Mouse (Mus musculus) gastrocnemius, adult 8-10 months (tissue): ENCODE measurements at regions not wholly inside any gene's neighbourhood (a gene's known extent, or its start where the extent isn't known, plus 50 kb on each side); places are given as distances from the start of the nearest gene placed in this dataset.

Experiments used
- DNase-seq, 2 experiments: peaks; one replicate each; pipeline ENCODE4 v3.0.0; 2022; ENCODE audit warnings: low spot score in 2 of 2

DNA sequence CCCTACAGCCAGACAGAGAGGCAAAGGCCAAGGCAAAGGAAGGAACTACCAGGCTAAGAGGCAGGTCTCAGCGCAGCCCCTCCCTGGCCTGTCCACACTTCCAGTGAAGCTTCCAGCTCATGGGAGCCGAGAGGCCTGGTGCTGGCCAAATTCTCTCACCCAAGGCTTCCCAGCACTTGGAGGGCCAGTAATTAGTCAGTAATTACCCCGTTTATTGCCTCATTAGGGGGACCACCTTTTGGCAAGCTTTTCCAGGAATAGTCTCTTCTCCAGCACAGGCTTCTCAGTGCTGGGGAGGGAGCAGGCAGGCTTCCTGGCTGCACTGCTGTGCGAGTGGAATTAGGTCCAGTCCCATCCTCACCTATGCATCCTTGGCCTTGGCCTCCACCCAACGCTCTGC is 252.8 kb upstream of the Nxpe4 start:
- no peak for DNase-seq

DNA sequence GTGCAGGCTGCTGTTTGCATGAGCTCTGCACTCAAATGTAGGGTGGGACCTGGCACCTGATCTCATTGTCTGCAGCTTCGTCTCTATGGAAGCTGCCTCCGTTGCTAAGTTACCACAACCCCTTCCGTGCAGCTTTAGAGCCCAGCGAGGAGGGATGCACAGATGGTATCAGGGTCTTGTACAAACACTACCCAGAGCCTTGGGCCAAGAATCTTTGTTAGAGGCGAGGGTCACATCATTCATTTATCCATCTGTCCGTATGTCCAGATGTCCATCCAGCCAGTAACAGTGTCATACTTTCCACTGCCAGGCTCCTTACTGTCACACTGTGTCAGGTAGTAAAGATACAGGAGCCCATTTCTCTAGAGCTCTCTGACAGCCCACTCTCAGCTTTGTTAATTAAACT is 251.3 kb upstream of the Nxpe4 start:
- DNase-seq: no peak

DNA sequence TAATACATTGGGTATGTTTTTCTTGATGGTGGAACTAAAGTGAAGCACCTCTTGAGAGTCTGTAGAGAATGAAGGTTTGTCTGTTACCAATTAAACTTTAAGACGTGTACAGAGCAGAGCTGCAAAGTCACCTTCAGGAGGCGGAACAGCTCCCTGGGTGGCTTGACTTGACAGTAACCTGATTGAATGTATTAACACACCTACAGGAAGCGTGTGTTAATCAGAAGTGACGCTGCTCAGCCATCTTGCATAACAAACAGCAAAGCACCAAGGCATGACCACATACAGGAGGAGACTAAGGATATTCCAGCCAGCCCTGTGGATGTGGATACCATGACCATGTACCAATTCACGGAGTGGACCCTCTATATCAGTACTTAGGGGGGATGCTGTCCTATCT is 249.0 kb upstream of the Nxpe4 start:
- DNase-seq: no peak

DNA sequence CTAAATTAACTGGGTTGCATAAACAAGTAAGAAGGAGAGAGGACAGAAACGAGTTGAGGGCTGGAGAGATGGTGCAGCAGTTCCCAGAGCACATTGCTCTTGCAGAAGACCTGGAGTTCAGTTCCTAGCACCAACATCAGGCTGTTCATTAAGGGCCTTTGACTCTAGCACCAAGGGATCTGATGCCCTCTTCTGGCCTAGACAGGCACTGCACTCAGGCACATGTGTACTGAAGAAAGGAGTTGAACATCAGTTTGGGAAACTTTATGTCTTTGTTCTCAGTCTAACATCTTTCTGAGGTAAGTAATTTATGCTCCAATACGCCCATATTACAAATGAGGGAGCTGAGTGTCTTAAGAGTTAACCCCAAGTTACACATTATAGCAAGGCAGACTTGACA is 226.5 kb upstream of the Nxpe4 start:
- DNase-seq: no peak

DNA sequence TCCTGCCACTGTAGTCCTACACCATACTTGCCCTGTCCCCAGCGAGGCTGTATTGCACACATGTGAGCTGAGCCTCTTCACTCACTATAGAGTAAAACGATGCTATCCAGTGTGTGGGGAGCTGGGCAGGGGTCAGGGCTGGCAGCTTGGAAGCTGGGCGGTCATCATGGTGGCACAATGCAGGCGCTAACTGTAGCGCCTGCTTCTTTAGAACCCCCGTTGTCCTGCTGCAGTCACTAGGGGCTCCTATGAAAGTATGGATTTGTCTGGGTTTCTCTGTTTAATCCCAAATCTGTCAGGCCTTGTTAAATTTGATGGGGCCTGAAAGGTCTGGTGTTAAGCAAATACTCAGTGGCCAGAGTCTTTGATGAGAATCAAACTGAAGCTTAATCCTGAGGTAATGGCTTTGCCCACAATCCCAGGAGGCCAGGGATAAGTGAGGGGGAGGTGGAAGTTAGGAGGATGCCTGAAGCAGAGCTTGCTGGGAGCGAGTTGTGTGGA is 225.8 kb upstream of the Nxpe4 start:
- no peak for DNase-seq

DNA sequence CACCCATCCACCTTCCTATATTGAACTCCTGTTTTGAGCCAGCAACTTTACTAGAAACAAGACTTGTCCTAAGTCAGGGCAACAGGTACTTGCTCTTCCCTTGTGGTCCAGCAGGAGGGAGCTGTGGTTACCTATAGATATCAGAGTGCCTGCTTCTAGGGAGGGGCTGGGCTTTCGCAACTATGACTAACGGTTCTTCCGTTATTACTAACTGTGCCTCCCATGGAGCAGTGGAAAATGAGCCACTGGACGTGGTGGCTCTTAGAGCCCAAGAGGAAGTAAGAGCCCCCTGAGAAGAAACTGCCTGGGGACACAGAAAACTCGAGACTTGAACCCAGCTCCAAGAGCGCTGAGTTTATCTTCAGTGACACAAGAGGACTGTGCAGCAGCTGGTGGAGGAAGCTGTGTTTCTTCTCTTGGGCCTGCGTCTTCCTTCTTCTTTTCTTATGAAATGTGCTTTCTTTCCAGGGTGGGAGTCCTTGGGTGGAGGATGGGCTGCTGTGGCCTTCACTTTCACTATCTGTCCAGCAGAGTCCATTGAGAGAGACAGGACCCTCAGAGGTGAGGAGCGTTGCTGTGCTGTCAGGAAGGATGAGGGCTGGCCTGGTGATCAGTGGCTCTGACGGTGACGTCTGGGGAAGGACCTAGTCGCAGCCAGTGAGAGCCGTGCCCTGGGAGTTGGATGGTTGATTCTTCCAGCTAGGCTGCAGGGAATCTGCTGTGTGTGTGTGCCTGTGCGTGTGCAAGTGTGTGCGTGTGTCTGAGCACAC is 222.7 kb upstream of the Nxpe4 start:
- DNase-seq: no peak

DNA sequence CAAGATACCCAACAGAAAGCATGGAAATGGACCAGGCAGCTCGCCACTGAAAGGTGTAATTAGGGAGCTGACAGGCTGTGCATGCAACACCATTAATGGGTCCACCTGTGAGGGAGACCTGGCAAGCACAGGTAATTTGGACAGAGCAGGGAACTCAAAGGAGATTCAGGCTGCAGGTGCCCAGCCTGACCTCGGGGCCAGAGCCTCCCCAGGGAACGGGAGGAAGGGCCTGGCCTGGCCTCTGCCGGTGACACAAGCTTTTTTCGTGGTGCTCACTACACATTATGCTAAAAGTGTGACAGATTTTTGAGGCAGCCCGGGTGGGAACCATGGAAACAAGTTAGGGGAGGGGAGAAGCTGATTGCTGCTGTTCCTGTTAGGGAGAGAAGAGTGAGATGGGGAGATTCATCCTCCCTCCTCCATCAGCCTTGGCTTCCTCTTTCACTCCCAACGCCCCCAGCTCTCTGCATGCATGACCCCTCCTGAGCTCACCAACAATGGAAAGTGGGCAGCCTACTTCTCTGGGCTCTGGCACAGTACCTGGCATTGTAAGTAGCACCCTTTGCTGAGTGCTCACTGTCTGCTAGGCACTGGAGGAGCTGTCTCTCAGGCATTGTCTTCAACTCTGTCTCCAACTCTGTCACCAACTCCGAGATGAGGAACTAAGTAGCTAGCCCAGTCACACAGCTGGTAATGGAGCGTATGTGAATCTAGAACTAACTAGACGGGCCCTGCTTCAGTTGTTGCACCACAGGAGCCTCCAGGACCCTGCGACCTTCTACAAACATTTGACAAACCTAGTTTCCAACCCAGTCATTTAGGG is 218.9 kb upstream of the Nxpe4 start:
- DNase-seq: no peak

DNA sequence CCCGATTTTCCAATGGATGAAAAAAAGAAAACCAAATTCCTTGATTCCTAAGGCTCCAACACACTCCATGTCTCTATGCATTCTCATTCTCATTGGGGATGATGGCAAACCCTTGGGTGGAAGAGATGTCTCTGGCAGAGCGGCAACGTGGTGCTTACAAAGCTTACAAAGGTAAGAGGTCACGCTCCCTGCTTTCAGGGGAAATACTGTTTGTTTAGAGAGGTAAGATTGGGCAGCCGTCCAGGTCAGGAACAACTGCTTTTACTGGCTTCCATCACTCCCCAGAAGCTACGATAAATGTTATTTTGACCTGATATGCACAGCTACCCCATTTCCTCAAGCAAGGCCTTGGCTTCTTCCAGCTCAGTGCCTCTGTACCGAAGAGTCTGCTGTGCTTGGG is 215.6 kb upstream of the Nxpe4 start:
- no peak for DNase-seq

DNA sequence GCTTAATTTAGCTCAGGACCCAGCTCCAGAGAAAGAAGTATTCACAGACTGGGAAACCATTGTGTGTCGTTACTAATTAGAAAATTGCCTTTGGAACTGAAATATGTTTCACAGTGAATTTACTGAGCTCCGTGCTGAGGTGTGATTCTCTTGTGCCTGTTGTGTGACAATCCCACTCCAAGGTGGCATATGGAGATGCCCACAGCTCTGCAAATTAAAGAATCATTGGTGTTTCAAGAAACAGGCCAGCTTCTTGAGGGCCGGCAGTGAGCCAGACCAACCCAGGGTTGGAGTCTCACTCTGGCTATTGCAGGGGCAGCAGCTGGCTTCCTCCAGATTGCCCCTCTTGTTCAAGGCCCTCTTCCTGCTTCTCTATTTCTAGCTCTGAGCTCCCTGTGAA is 203.9 kb upstream of the Nxpe4 start:
- DNase-seq: no peak

DNA sequence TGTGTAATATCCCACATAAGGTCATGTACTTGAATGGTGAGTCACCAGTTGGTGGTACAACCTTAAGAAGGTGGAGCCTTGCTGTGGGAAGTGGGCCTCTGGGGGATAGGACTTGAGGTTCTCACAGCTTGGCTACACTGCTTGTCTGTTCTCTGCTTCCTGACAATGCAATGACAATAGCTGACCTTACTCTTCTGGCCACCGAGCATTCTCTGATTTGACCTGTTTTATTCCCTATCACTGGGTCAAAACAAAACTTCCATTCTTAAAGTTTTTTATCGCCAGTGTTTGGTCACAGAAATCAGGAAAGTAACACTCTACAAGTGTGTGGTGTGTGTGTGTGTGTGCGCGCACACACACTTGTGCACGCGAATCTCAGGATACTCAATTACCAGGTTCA is 203.0 kb upstream of the Nxpe4 start:
- DNase-seq: no peak

DNA sequence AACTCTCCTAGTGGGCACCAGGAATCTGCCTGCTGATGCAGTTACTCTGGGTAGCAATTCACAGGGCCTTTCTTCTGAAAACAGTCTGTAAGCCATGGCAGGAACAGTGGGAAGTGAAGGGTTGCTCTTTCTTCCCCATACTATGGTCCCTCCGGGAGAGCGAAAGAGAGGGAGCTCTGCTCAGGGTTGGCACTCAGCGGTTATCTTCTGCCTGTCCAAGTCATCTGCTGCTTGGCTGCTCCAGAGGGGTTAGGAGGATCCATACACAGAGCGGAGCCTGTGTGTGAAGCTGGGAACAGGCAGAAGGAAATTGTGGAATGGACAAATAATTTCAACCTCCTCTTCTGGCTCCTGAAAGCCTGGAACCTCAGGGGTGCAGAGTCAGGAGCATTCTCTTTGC is 200.6 kb upstream of the Nxpe4 start:
- no peak for DNase-seq

DNA sequence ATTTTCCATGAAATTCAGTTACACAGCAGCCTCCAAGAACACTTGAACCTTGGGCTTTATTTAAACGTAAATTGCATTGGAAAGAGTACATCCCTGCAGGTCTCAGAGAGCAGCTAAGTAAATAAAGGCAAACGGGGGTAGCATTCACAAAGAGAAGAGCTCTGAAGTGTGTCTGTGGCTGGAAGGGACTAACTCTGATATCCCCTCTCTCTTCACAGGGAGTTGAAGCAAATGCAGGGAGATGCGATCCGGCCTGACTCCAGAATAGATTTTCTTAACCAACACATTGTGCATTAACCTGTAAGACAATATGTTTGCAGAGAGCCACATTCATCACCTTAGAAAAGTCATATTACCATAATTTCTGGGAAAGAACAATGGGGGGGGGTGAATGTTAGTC is 199.7 kb upstream of the Nxpe4 start:
- DNase-seq: no peak

DNA sequence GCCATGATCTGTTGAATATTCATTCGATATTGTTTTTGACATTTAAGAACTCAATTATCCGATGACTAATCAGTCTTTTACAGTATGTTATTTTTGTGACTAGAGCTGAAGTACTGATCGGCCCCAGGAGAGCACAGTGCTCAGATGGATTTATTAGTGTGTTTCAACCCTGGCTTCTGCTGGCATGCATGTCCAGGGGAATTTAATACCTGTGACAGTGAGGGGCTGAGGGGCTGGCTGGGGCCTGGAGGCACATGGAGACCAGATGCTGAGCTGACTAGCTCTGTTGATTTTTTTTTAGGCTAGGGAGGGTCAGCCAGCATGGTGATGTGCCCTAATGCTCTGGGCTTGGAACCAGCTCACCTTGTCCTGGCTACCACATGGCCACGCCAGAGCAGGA is 199.2 kb upstream of the Nxpe4 start:
- no peak for DNase-seq

DNA sequence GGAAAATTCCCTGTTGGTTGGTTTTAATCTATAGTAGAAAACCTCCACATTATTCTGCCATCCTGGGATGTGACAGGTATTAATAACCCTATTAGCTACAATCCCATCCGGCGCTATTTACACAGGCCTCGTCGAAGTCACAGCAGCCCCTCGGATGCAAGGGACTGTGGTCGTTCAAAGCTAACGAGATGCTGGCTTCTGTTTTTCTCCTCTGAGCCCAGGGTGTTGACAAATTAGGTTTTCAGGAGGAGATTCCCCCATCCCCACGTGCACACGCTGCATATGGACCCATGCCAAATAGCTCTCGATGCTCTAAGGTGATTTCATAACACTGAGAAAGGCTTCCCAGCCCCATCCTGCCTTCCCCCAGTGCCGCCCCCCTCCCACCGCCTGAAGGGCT is 188.7 kb upstream of the Nxpe4 start:
- DNase-seq: no peak

DNA sequence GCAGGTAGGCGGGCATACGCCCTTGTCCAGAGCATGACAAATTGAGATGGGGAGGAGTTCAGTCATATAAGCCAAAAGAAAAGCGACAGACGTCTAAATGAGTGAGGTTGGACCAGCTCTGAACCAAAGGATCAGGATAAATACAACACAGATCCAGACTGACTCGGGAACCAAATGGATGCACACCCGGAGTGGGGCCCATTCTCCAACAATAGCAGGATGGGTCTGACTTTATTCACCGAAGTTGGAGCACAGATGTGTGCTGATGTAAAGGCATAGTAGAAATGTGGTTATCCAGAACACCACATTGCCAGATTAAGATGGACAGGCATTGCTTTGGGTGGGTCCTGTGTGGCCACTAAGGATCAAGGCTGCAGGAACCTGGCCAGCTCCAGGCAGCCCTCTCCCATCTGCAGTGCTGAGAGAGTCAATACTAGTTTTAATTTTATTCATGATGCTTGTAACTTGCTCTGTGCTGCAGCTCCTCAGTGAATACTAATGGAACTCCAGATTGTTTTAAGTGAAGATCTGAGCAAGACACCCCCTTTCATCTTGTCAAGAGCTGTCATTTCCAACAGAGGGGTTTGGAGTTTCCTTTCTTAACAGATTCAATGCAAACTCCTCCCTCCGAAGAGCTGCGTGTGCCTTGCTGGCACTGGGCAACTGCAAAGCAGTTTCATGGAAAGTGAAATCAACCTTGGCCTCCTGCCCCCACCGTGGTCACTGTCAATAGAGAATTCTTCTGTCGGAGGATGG is 176.3 kb upstream of the Nxpe4 start:
- no peak for DNase-seq

DNA sequence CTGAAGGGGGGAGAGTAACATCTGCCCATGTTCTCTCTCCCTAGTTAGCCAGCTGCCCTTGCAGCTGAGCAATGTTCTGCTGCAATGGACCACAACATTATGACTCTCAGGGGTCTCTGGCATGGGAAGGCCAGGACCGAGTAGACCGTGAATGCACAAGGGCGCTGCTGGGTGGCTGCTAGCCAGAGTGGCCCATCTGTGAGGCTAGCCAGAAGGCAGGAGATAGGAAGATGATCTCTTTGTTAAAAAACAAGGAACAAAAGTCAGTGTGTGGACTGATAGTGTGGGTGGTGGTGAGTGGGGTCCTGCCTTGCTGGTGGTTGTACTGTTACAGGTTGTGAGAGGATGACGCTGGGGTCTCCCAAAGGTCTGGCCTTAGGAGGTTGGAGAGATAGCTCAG is 174.6 kb upstream of the Nxpe4 start:
- DNase-seq: no peak

DNA sequence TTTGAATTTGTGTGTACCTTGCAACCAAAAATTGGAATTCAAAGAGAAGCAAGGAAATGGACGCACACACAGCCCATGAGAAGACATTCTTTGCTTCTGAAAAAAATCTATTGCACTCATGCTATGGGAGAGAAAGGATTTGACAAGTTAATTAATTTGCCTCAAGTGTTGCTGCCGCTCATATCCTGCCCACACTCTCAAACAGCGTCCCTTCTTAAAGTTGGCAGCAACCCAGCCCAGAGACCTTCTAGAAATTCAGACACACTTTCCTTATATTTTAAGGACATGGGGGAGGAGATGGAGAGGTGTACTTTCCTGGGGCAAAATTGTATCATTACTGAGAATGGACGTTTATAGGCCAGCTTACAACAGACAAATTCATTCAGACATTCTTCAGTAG is 167.2 kb upstream of the Nxpe4 start:
- no peak for DNase-seq

DNA sequence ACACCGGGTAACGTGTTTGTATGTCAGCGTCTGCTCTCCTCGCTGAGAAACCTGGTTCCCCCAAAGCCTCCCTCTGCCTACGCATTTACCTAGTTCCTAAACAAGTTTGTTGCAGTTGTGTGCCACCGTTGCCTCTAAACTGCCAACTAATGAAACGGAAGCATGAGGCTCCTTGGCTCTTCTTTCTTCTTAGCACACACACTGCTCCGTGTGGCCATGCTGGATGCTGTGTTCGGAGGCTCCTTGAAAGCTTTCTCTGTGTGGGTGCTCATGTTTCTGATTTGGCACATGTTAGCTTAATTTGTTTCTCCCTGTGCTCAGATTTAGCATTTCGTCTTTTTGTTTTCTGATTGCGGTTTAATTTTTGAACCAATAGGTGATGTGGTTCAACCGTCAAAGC is 162.2 kb upstream of the Nxpe4 start:
- no peak for DNase-seq

DNA sequence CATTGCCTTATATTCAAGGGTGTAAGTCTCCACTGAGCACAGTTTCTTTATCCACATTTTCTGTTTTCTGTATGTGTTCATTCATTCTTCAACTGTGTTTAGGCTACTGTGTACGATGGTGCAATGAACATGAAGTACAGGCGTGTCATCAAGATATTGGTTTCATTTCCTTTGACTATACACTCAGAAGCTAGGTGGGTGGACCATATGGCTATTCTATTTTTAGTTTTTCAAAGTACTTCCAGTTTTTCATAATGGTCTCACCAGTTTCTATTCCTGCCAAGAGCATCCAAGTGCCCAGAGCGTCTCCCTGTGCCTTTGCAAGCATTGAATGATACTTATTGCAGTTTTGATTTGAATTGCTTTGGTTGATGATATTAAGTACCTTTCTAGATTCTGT is 132.8 kb upstream of the Nxpe4 start:
- no peak for DNase-seq

DNA sequence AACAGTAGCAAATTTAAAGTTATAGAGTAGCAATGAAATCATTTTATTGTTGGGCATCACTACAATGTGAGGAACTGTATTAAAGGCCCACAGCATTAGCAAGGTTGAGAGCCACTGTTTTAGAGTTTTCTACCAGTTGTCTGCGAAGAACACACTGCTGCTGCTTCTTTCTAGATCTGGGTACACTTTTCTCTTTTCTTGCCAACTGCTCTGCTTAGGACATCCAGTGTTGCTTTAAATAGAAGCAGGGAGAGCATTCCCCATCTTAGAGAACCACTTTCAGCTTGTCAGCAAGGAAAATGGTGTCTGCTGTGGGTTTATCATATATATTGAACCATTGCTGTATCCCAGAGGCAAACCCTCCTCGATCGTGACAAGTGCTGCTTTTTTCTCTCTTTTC is 131.0 kb upstream of the Nxpe4 start:
- DNase-seq: no peak

DNA sequence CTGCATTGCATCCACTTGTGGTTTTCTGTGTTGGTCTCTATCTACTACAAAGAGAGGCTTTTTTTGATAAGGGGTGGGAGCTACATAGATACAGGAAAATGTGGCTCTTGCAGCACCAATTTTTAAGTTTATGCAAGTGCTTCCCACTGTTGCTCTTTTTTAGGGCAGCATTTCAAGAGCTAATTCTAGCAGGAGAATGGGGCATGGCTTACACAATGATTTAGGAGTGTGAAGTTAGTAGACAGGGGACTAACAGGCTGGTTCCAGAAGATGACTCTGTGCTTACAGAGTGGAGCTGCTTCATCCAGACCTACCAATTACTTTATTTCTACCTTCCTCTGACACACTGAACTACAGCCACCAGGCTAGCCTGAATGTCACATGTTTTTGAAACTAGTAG is 125.9 kb upstream of the Nxpe4 start:
- DNase-seq: no peak

DNA sequence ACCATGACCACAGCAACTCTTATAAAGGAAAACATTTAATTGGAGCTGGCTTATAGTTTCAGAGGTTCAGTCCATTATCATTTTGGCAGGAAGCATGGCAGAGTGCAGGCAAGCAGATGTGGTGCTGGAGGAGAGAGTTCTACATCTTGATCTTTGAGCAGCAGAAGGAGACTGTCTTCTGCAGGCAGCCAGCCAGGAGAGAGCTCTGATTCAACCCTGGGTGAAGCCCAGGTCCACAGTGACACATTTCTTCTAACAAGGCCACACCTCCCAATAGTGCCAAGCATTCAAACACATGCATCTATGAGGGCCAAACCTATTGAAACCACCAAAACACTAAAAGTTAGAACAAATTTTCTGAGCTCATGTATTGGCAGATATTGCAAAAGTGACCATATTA is 117.0 kb upstream of the Nxpe4 start:
- DNase-seq: no peak
